Mouse (Mus musculus) lung, adult 10 weeks (tissue): ENCODE measurements around the gene Olfr307. TPM values are rescaled to one million over a fixed set of nuclear protein-coding genes. Genes with fewer than 3 reads are reported as not detected.

Experiments
- polyA plus RNA-seq: library from polyadenylated mRNA; stranded (reverse); fragments of 350-450 nt; fragmentation: Illumina TruSeq; extraction: RNeasy Lipid Tissue Mini Kit (QIAGEN cat#74804); gene quantifications from one replicate; pipeline ENCODE4 v1.2.3, GENCODE M21; 2014; ENCODE audit warnings: low read depth, low replicate concordance; ENCODE audit not compliant: insufficient read depth

The Olfr307 gene
- not detected for polyA plus RNA-seq

DNA sequence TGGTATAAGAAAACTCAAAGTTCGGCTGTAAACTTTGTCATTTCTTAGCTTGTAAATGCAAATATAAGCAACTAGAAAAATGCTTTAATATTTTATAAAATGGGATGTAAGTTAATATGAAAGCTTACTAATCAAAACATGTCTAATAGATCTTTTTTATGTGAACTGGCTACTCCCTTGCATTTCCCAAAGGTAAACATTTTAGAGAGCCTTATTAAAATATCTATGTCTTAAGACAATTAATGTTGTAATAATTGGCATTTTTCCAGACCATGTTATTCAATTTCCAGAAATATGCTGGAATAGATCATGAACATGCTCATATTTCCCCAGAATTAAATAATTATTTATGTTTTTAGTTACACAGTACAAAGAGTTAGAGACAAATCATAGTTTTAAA, at the start of gene Olfr307:
TSS of gene Olfr307 (minus strand) at position 101 of the 400 bp plus-strand sequence.

DNA sequence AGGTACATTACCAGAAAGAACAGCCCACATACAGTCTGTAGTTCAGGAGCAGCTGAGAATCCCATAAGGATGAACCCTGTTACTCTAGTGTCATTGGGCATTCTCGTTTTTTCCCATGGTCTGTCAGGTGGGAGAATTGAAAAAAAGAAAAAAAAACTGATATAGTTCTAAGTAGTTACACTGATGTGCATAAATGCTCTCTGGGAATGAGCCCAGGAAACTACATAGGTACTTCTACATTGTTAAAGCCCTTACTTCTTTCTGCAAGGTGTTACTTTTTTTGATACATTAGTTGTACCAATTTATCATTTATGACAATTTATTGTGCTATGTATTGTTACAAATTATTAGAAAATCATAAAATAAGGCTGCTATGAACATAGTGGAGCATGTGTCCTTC, 49.2 kb upstream of the Olfr307 start, which contains the start of gene Olfr304:
TSS of gene Olfr304 (minus strand) at position 101 of the 400 bp plus-strand sequence.

DNA sequence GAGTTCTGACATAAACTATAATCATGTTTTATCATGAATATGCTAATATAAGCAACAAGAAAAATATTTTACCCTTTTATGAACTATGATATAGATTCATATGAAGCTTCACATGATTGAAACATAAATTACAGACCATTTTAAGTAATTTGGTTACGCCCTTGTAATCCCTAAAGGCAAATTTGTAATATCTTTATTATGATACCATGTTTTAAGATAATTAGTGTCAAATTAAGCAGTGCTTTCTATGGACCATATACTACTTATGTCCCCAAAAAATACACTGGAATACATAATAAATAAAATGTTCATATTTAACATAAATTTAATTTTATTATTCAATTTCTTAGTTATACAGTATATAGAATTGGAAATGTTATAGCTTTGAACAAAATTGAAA, 29.4 kb upstream of the Olfr307 start, which contains the start of gene Olfr305:
TSS of gene Olfr305 (minus strand) at position 101 of the 400 bp plus-strand sequence.

DNA sequence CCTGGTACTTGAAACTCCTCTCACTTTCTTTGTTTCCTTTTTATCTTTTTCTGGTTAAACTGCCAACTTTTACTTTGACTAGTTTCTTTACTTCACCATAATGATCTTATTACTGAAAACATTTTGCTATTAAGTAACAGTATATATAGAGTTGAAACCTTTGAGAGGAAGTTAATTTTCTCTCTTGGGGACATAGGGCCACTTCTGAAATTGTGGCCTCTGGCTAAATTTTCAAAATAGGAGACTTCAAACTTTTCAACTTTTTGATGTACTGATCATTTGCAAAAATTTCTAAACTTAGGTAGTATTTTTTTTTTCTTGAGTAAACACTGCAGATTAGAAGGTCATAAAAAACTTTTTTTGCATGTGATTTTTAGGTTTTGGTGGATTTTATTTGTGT, 11.9 kb downstream of the Olfr307 start, which contains the start of gene Olfr308:
TSS of gene Olfr308 (minus strand) at position 101 of the 400 bp plus-strand sequence.

DNA sequence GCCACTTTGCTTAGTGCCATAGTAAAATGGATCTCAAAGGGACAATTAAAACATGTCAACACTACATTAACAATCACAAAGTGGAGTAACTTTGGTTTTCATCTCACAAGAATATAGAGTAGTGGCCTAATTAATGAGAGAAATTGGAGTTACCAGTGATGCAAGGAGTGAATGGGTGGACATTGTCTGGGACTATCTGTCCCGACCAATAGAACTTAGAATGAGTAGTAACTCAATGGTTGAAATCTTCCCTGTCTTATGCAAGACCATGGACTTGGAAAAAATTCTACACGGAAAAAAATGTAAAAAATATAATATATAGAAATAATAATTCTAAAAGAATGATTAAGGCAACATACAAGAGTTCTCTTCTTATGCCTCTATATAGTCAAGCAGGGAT, 23.8 kb downstream of the Olfr307 start, which contains the start of gene Olfr309:
TSS of gene Olfr309 (minus strand) at position 101 of the 400 bp plus-strand sequence.

Other genes with a start within 250 kb of the Olfr307 start
- not detected for gene Vmn2r75, start 165.8 kb downstream of the Olfr307 start, polyA plus RNA-seq
- gene Vmn2r76, start 91.3 kb downstream of the Olfr307 start, polyA plus RNA-seq, result not detected
- gene Olfr310, start 60.4 kb downstream of the Olfr307 start, polyA plus RNA-seq, result not detected
- gene Olfr309, start 23.9 kb downstream of the Olfr307 start, polyA plus RNA-seq, result not detected
- gene Olfr308, start 12.0 kb downstream of the Olfr307 start, polyA plus RNA-seq, result not detected
- not detected for gene Olfr305, start 29.3 kb upstream of the Olfr307 start, polyA plus RNA-seq
- gene Olfr304, start 49.1 kb upstream of the Olfr307 start, polyA plus RNA-seq, result not detected
- gene Olfr303, start 60.2 kb upstream of the Olfr307 start, polyA plus RNA-seq, result not detected
- gene Olfr301, start 66.3 kb upstream of the Olfr307 start, polyA plus RNA-seq, result not detected
- gene Olfr299, start 122.3 kb upstream of the Olfr307 start, polyA plus RNA-seq, result not detected
- gene Olfr298, start 154.9 kb upstream of the Olfr307 start, polyA plus RNA-seq, result not detected
- gene Olfr297, start 182.4 kb upstream of the Olfr307 start, polyA plus RNA-seq, result not detected
- gene Olfr295, start 246.3 kb upstream of the Olfr307 start, polyA plus RNA-seq, result not detected